In genomic region chr12:32482777-32483176, GRCm38 (mm10) we compare ENCODE assay signal across 18 mouse cellular contexts.
"Had no signal": no experiment of that assay in that cellular context is flagged by ENCODE, and none has a peak within 500 bp of the region (broad histone marks: within the 10 kb centered on the region; RNA-seq: fewer than 3 reads in every experiment).

No protein-coding gene starts in this region.

- H3K9ac ChIP-seq: limb, embryonic 13.5 days; liver, embryonic 14.5 days; liver, postnatal 0 days; lung, embryonic 14.5 days had no signal

- ATAC-seq: hindbrain, embryonic 16.5 days; liver, postnatal 0 days had no signal

- DNase-seq: kidney, adult 18-20 months; kidney, adult 9 months; kidney, postnatal 25 days; liver, postnatal 0 days; lung, postnatal 10 days; lung, postnatal 4 days; midbrain, embryonic 14.5 days; thymus, adult 2 months; thymus, postnatal 14 days; thymus, postnatal 4 days had no signal

- H3K27me3 ChIP-seq: limb, embryonic 13.5 days had no signal

- H3K4me3 ChIP-seq: left cerebral cortex, adult 2 months; limb, embryonic 10.5 days; limb, embryonic 13.5 days had no signal

- H3K4me2 ChIP-seq: limb, embryonic 13.5 days; liver, embryonic 11.5 days; lung, embryonic 14.5 days; midbrain, embryonic 11.5 days had no signal

- H3K4me1 ChIP-seq: limb, embryonic 13.5 days had no signal

- H3K27ac ChIP-seq: left cerebral cortex, adult 2 months; limb, embryonic 10.5 days; limb, embryonic 13.5 days; liver, embryonic 14.5 days had no signal

- H3K36me3 ChIP-seq: limb, embryonic 10.5 days; limb, embryonic 13.5 days had no signal

- H3K9me3 ChIP-seq: limb, embryonic 10.5 days; limb, embryonic 13.5 days had no signal
